Mouse (Mus musculus) frontal cortex, adult 2 months (tissue): ENCODE measurements around the gene Gdf7. TPM values are rescaled to one million over a fixed set of nuclear protein-coding genes. Genes with fewer than 3 reads are reported as not detected.

Source experiments
- DNase-seq, 2 experiments: peaks; one replicate each; pipeline ENCODE4 v3.0.0; 2022; ENCODE audit warnings: low spot score in 1 of 2; ENCODE audit errors: extremely low spot score in 1 of 2
- polyA plus RNA-seq: library from polyadenylated mRNA; depleted of rRNA; stranded (reverse); fragments of >200 nt; gene quantifications from 2 replicates; pipeline ENCODE4 v1.2.3, GENCODE M21; 2012; rRNA removed

The Gdf7 gene
- 0.08 and 0.26 TPM in 2 replicates for polyA plus RNA-seq

DNA sequence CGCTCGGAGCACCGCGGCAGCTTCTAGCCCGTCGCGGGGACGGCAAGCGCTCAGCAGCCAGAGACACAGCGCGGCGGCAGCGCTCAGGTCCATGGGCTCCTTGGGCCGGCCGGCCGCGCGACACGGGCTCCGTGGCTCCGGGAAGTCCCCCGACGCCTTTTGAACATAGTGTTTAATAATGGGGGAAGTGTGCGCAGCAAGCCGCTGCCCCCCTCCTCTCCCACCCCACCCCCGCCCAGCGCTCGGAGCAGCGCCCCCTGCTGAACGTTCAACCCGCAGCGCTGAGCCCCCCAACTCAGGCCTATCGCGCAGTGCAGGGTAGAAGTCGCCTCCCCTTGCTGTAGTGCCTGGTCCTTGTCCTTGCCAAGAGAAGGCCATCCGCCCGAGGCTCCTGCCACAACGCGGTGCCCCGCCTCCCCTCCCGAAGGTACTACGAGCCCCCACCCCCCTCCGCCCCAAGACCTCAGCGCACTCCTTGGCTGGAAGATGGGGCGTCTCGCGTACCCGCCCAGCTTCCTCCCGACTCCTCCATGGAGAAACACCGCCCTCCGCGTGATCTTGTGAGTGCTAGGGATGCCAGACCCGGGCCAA lies at the start of gene Gdf7:
Gdf7 (minus strand) TSS at position 114 of the 591 bp plus-strand sequence.
- no peak for DNase-seq

- no peak for DNase-seq
These were observed 49.5 kb upstream of the Gdf7 start for GRCm38 (mm10) chr12:8351025-8351903.

DNA sequence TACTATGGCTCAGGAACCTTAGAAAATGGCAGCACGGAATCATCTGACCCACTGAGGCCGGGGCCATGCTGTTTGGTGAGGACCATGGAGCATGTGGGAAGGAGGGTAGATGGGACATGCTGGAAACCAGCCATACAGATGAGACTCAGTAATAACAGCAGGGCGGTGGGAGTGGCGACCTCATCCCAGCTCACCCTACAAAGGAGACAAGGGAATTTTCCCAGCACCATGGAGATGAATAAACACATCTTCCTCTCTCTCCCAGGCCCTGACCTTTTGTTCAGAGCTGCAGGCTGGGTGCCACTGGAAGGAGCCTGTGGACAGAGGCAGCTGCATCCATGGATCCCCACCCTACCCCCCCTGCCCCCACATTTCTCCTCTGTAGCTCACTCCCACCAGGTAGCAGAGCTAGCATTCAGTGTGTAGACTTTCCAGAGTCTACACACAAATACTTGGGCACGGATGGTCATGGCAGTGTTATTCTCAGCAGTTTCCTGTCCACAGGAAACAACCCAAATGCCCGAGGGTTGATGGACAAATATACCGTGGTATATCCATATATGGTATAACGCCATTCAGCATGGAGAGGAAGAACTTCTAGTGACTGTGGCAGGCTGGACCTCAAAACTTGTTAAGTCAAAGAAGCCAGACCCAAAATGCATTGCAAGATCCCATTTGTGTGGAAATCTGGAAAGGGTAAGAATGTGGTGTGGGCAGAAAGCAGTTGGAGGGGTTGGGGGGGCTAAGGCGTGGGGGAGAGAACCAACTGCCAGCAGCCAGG lies 47.2 kb upstream of the Gdf7 start:
- DNase-seq: no peak

DNA sequence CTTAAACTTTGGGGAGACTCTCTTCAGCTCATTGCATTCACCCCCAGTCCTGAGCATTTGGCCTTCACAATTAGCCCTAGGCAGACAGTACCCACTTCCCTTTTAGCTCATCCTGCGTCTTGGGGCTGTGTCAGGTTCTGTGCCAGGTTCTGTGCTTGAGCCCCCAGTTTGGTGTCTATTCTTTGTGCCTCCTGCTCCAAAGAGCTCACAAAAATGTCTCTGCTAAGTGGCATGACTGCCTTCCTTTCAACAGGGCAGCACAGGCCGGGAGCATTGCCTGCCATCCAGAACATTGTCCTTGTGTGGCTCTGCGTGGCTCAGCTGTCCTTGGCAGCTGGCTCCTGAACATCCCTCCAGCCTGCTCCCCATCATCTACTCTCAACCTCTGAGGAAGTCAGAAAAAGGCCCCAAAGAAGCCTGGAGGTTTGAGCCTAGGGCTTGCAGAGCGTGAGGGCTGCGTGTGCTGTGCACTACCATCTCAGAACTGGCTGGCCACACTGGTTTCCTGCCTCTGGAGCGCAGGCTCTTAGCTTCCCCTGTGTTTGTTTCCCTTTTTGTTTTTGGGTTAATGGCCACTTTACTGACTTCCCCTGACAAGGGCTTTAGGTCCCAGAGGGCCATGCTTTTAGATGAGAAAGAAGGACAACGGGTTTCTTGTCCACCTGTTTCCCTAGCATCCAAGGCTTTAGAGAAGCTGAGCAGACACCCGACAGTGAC lies 46.1 kb upstream of the Gdf7 start:
- no peak for DNase-seq

DNA sequence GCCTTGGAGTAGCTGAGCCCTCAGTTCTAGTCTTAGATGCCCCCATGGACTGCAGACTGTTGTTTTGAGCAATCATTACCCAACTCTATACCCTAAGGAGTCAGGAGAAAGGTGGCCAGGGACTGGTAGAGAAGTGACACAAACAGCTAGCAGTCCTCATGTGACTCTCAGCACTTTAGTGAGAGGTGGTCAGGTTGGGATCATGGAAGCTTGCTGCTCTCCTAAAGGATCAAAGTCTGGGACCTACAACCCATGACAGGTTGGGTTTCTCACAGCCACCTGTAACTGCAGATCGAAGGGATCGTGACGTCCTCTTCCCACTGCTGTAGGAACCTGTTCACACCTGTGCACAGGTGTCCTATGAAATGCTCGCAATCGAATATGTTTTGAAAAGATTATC lies 43.8 kb upstream of the Gdf7 start:
- DNase-seq: no peak

- DNase-seq: peak; percentile 78 to 80
These were observed 43.1 kb upstream of the Gdf7 start for GRCm38 (mm10) chr12:8344897-8345296.

GRCm38 (mm10) chr12:8343381-8343780 lies 41.6 kb upstream of the Gdf7 start:
- DNase-seq: no peak

DNA sequence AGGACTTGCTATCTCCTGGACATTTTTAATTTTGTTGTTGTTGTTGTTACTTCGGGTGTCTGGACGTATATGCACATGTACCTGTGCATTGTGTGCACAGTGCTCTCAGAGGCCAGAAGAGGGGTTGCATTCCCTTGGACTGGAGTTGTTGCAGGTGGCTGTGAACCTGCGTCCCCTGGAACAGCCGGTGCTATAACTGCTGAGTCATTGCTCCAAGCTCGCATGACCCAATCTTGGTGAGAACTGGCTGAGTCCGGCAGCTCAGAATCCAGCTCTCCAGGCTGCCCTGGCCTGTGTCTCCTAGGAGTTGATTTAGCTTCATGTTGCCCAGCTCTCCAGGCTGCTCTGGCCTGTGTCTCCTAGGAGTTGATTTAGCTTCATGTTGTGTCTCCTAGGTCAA lies 39.3 kb upstream of the Gdf7 start:
- no peak for DNase-seq

GRCm38 (mm10) chr12:8339591-8340319 lies 38.0 kb upstream of the Gdf7 start:
- DNase-seq: no peak

- DNase-seq: no peak
These were observed 37.2 kb upstream of the Gdf7 start for GRCm38 (mm10) chr12:8338918-8339317.

DNA sequence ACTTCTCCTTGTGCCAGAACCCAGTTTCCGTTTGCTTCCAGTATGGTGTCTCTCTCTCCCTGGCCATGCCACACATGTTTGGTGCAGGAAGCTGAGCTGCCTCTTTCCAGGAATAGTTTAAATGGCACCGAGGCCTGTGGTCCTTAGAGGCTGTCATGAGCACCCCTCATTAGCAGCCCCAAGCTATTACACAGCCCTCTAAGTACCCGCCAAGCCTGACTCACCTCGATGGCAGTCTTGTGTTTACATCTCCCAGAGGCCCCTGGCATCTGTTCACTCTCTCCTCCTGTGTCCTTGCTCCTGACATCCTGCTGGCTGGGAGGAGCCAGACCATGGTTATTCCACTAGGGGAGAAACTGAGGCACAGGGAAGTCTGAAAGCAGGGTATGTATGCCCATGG lies 36.7 kb upstream of the Gdf7 start:
- no peak for DNase-seq

DNA sequence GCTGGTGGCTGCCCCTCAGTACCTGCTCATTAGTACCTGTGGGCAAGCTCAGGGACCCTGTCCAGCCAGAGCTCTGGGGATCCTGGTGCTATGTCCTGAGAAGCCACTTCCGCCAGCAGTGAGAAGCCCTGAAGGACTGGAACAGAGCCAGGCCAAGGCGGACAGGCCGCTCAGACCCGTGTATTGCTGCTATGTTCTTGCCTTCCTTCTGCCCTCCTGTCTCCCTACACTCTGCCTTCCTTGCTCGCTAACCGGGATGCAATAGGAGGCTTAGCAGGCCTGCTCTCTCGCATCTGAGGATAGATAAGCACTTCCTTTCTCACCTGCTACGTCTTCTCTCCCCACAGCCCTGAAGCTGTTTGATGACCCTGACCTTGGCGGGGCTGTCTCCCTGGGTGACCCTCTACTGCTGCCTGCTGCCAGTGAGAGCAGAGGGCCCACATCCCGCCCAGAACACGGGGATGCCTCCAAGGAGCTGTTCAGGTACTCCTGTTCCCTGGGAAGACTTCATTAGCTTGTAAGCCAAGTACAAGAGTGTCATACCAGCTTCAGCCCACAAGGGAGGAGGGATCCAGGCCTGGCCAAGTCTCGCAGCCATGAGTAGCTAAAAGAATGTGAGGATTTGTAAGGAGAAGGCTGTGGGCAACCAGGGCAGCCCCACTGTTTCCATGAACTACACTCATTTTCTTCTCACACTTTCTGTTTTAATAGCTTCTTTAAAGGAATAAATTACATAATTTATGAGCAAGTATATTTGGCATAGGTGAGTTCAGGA lies 35.7 kb upstream of the Gdf7 start:
- DNase-seq: no peak

GRCm38 (mm10) chr12:8336601-8337285 lies 35.0 kb upstream of the Gdf7 start:
- no peak for DNase-seq

DNA sequence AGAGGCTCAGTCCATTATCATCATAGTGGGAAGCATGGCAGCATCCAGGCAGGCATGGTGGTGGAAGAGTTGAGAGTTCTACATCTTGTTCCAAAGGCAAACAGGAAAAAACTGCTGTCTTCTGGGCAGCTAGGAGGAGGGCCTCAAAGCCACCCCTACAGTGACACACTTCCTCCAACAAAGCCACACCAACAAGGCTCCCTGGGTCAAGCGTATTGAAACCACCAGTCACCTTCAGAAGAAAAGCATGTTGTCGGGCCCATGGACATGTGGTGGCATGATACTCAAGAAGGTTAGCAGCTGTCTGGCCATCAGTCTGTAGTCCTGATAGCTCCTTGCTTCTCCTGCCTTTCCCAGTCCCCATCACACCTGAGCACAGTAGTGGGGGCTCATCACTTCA lies 33.7 kb upstream of the Gdf7 start:
- no peak for DNase-seq

- no peak for DNase-seq
These were observed 32.5 kb upstream of the Gdf7 start for GRCm38 (mm10) chr12:8334261-8334660.

DNA sequence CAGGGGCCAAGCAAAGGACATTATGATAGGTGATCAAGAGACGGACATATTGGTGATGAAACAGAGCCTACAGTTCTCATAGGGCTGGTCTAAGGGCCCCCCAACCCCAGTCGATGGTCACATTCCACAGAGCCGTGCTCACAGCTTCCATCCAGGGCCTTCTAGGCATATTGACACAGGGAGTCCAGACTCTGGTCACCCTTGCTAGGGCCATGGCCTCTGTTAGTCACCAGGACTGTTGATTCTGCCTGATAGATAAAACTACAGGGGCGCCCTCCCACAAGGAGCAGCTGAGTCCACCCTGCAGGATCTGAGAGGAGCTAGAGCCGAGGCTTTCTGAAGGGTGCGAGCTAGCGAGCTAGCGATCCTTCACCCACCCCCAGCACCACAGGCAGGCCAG lies 31.9 kb upstream of the Gdf7 start:
- DNase-seq: no peak

DNA sequence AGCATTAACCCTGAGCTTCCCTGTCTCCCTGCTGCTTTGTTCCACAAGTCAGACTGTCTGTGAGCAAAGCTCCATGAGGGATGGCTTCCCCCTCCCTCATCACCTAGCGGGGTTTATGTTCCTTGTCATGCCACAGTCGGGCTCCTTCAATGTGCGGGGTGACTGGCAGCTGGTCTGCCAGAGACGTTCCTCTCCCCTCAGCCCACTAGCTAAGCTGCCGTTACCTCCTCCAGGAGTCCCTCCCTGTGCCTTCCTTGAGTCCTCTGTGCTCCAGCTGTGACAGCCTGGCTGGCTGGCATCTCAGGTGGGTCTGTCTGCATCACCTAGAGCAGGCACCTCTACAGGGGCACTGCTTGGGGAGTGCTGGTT lies 30.4 kb upstream of the Gdf7 start:
- DNase-seq: no peak

GRCm38 (mm10) chr12:8331489-8332173 lies 29.9 kb upstream of the Gdf7 start:
- DNase-seq: no peak
